Mouse (Mus musculus): ENCODE measurements at regions not wholly inside any gene's neighbourhood (a gene's known extent, or its start where the extent isn't known, plus 50 kb on each side); places are given as distances from the start of the nearest gene placed in this dataset.

DNA sequence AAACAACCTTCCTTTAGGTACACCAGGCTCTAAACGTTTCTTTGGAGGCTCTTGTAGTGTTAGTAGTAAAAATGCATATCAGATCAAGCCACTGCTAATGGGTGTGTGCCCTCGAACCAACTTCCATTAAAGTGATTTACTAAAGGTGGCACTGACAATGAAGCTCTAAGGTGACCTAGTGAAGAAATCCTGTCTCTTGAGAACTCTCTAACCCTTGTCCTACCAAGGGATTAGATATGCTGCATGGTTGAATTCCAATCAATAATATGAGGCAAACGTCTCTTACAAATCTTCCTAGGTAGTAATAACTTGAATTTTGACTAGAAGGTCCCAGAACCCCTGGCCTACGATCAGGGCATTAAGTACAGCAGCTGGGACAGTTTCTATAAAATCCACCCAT, 640.7 kb downstream of the Pard3 start:
- DNase-seq (ENCODE audit: low read depth, low spot score), result no peak

GRCm38 (mm10) chr8:127706051-127706835, 642.5 kb downstream of the Pard3 start:
- TF ChIP-seq ZMIZ1 (IDR thresholded peaks at IDR 0.05; ENCODE audit: low read depth, low read length), result no peak
- TF ChIP-seq ZKSCAN1 (IDR thresholded peaks at IDR 0.05; ENCODE audit: low read depth, low read length), result no peak
- no peak for TF ChIP-seq MAFK (IDR thresholded peaks at IDR 0.05; ENCODE audit: borderline replicate concordance, low read depth, low read length)
- TF ChIP-seq UBTF (IDR thresholded peaks at IDR 0.05; ENCODE audit: borderline replicate concordance, insufficient read depth, low read depth, low read length), result no peak
- no peak for TF ChIP-seq CTCF (IDR thresholded peaks at IDR 0.05 in 2 of 3, conservative IDR thresholded peaks at IDR 0.05 in 1 of 3; ENCODE audit: control insufficient read depth in 1 of 3, insufficient read depth in 1 of 3, low read depth in 2 of 3, low read length in 3 of 3, poor library complexity in 1 of 3, severe bottlenecking in 1 of 3)
- no peak for TF ChIP-seq EP300 (IDR thresholded peaks at IDR 0.05; ENCODE audit: low read depth in 1 of 2, low read length in 2 of 2)
- TF ChIP-seq USF1 (IDR thresholded peaks at IDR 0.05; ENCODE audit: low read depth, low read length), result no peak
- TF ChIP-seq BHLHE40 (IDR thresholded peaks at IDR 0.05; ENCODE audit: borderline replicate concordance, low read depth, low read length), result no peak
- Histone ChIP-seq H3K4me3 (ENCODE audit: control insufficient read depth in 1 of 2, insufficient read depth in 1 of 2, low read depth in 2 of 2, low read length in 2 of 2) (no peak overlapping the region), H3K27me3 (ENCODE audit: control insufficient read depth in 1 of 2, insufficient read depth in 2 of 2, low read length in 2 of 2) (peaks cover 0 to 1% of the 10 kb centered on the region in 2 experiments; a peak in 1 of 4 replicates), H3K4me1 (ENCODE audit: control insufficient read depth in 1 of 2, insufficient read depth in 2 of 2, low read length in 2 of 2) (no peaks in the 10 kb centered on the region), H3K9me3 (replicated peaks; ENCODE audit: insufficient read depth, low read length) (no peaks in the 10 kb centered on the region), H3K9ac (ENCODE audit: control insufficient read depth, low read depth, low read length, poor library complexity, severe bottlenecking) (no peak overlapping the region), H3K36me3 (ENCODE audit: control insufficient read depth in 1 of 2, insufficient read depth in 2 of 2, low read length in 2 of 2) (no peaks in the 10 kb centered on the region), H3K27ac (ENCODE audit: control insufficient read depth, low read depth, low read length) (no peak overlapping the region), H3K79me2 (ENCODE audit: control insufficient read depth, insufficient read depth, low read length, poor library complexity) (no peaks in the 10 kb centered on the region)
- DNase-seq (ENCODE audit: low read depth, low spot score), result no peak

More for the DNA sequence above, 640.7 kb downstream of the Pard3 start:
- H3K27me3 ChIP-seq (ENCODE audit: control insufficient read depth in 1 of 2, insufficient read depth in 2 of 2, low read length in 2 of 2), result peaks cover 0 to 1% of the 10 kb centered on the region in 2 experiments; a peak in 1 of 4 replicates
- no peaks in the 10 kb centered on the region for H3K36me3 ChIP-seq (ENCODE audit: control insufficient read depth in 1 of 2, insufficient read depth in 2 of 2, low read length in 2 of 2)
- TF ChIP-seq EP300 (IDR thresholded peaks at IDR 0.05; ENCODE audit: low read depth in 1 of 2, low read length in 2 of 2), result no peak
- no peak for TF ChIP-seq ZNF384 (IDR thresholded peaks at IDR 0.05; ENCODE audit: low read depth, low read length)
- TF ChIP-seq ZKSCAN1 (IDR thresholded peaks at IDR 0.05; ENCODE audit: low read depth, low read length), result no peak
- no peak for TF ChIP-seq NRF1 (IDR thresholded peaks at IDR 0.05; ENCODE audit: insufficient read depth, low read depth, low read length, poor library complexity, severe bottlenecking)
- no peak for TF ChIP-seq GATA1 (IDR thresholded peaks at IDR 0.05; ENCODE audit: low read depth, low read length)
- no peak for TF ChIP-seq CHD2 (IDR thresholded peaks at IDR 0.05; ENCODE audit: low read length)
- TF ChIP-seq MYC (IDR thresholded peaks at IDR 0.05; ENCODE audit: low read depth, low read length), result no peak
- no peak for TF ChIP-seq CTCF (IDR thresholded peaks at IDR 0.05 in 2 of 3, conservative IDR thresholded peaks at IDR 0.05 in 1 of 3; ENCODE audit: control insufficient read depth in 1 of 3, insufficient read depth in 1 of 3, low read depth in 2 of 3, low read length in 3 of 3, poor library complexity in 1 of 3, severe bottlenecking in 1 of 3)
- TF ChIP-seq MAX (IDR thresholded peaks at IDR 0.05; ENCODE audit: low read length), result no peak
- no peak for TF ChIP-seq ZMIZ1 (IDR thresholded peaks at IDR 0.05; ENCODE audit: low read depth, low read length)
- no peak for TF ChIP-seq POLR2A (IDR thresholded peaks at IDR 0.05; ENCODE audit: control insufficient read depth in 1 of 2, insufficient read depth in 1 of 2, low read depth in 1 of 2, low read length in 2 of 2, poor library complexity in 1 of 2)
- H3K79me2 ChIP-seq (ENCODE audit: control insufficient read depth, insufficient read depth, low read length, poor library complexity), result no peaks in the 10 kb centered on the region
- H3K27ac ChIP-seq (ENCODE audit: control insufficient read depth, low read depth, low read length), result no peak overlapping the region
- no peak overlapping the region for H3K4me3 ChIP-seq (ENCODE audit: control insufficient read depth in 1 of 2, insufficient read depth in 1 of 2, low read depth in 2 of 2, low read length in 2 of 2)
- no peak overlapping the region for H3K9ac ChIP-seq (ENCODE audit: control insufficient read depth, low read depth, low read length, poor library complexity, severe bottlenecking)
- H3K4me1 ChIP-seq (ENCODE audit: control insufficient read depth in 1 of 2, insufficient read depth in 2 of 2, low read length in 2 of 2), result no peaks in the 10 kb centered on the region
- no peaks in the 10 kb centered on the region for H3K9me3 ChIP-seq (replicated peaks; ENCODE audit: insufficient read depth, low read length)
